Mouse (Mus musculus): ENCODE measurements around the gene Itga6. TPM values are rescaled to one million over a fixed set of nuclear protein-coding genes. Genes with fewer than 3 reads are reported as not detected.

Itga6 gene
- polyA plus RNA-seq, 1 experiment from 2014 or later: 32.1 TPM

DNA sequence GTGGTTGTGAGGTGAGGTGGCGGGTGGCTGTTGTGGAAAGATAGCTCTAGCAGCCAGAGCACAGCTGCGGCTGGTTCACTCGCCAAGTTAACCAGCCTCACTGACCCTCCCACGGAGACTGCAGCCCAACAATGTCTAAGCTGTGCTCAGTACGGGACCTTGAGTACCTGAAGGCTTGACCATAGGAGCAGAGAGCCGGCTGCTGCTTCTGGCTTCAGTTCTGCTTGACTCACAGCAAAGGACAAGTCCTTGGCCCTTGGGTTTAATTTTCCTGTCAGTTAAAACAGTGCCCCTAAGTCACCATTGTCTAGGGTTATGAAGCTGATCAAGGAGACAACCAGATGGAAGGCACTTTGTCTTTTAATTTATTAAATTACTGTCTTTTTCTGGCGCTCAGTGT is 89.0 kb downstream of the Itga6 start:
- TF ChIP-seq CTCF (IDR thresholded peaks at IDR 0.05; ENCODE audit: low read depth): no peak
- H3K27me3 ChIP-seq (replicated peaks; ENCODE audit: control insufficient read depth, insufficient read depth, low read length): no peaks in the 10 kb centered on the region

DNA sequence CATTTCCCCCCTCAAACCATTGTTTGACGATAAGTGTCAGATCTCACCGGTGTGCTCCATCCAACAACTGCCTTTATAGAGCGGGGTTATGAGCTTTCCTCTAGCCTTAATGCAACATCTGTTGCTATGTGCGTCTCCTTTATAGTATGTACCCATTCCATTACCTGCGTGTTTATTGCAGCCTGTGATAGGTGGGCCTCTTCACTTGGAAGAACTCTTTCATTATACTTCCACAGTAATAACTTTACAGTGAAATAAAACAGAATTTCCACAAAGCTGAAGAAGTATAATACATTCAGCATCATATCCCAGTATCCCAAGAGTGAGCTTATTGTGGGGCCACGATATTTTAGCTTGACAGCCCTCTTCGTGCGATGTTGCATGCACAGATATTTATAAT is 90.1 kb downstream of the Itga6 start:
- Histone ChIP-seq H3K9ac (ENCODE audit: low read depth, low read length) (no peak overlapping the region), H3K9me3 (ENCODE audit: control insufficient read depth) (no peaks in the 10 kb centered on the region), H3K36me3 (ENCODE audit: control insufficient read depth, insufficient read depth) (peaks cover 42% of the 10 kb centered on the region), H3K4me1 (replicated peaks; ENCODE audit: control insufficient read depth, insufficient read depth, low read length) (no peaks in the 10 kb centered on the region), H3K4me3 (ENCODE audit: low read depth, low read length) (no peak overlapping the region), H3K27ac (ENCODE audit: low read depth, low read length) (no peak overlapping the region), H3K4me2 (replicated peaks; ENCODE audit: low read depth) (no peak overlapping the region), H3K27me3 (replicated peaks; ENCODE audit: control insufficient read depth, insufficient read depth, low read length) (no peaks in the 10 kb centered on the region)
- no peak for ATAC-seq
- no peak for TF ChIP-seq CTCF (IDR thresholded peaks at IDR 0.05; ENCODE audit: low read depth)
- WGBS: 88% methylated on average over 8 of the region's 8 CpGs

More for the DNA sequence above, 89.0 kb downstream of the Itga6 start:
- no peak overlapping the region for H3K27ac ChIP-seq (ENCODE audit: low read depth, low read length)
- H3K36me3 ChIP-seq (ENCODE audit: control insufficient read depth, insufficient read depth): peaks cover 33% of the 10 kb centered on the region
- WGBS: 81% methylated on average over 7 of the region's 7 CpGs
- no peak for ATAC-seq
- no peak overlapping the region for H3K9ac ChIP-seq (ENCODE audit: low read depth, low read length)
- H3K4me3 ChIP-seq (ENCODE audit: low read depth, low read length): no peak overlapping the region
- H3K4me1 ChIP-seq (replicated peaks; ENCODE audit: control insufficient read depth, insufficient read depth, low read length): no peaks in the 10 kb centered on the region
- no peak overlapping the region for H3K4me2 ChIP-seq (replicated peaks; ENCODE audit: low read depth)
- no peaks in the 10 kb centered on the region for H3K9me3 ChIP-seq (ENCODE audit: control insufficient read depth)

DNA sequence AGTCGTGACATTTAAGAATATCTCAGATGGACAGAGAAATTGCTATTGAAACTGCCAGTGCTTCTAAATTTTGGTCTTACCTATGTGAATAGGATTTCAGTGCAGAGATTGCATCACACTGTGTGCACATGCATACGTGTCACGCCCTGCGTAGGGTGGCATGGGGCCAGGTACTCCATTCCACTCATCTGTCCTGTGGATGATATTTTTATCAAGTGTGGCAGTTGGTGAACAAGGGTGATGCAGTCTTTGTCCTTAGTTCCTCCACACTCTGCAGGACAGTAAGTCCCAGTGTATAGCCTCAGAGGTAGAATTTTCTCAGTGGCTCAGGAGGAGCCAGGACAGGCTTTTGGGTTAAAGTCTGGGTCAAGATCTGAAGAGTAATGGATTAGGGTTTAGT is 90.8 kb downstream of the Itga6 start:
- no peak overlapping the region for H3K4me2 ChIP-seq (replicated peaks; ENCODE audit: low read depth)
- peaks cover 42% of the 10 kb centered on the region for H3K36me3 ChIP-seq (ENCODE audit: control insufficient read depth, insufficient read depth)
- no peak for ATAC-seq
- H3K4me3 ChIP-seq (ENCODE audit: low read depth, low read length): no peak overlapping the region
- TF ChIP-seq CTCF (IDR thresholded peaks at IDR 0.05; ENCODE audit: low read depth): no peak
- 86% methylated on average over 4 of the region's 4 CpGs for WGBS
- no peak overlapping the region for H3K27ac ChIP-seq (ENCODE audit: low read depth, low read length)
- H3K9ac ChIP-seq (ENCODE audit: low read depth, low read length): no peak overlapping the region
- no peaks in the 10 kb centered on the region for H3K9me3 ChIP-seq (ENCODE audit: control insufficient read depth)
- no peaks in the 10 kb centered on the region for H3K4me1 ChIP-seq (replicated peaks; ENCODE audit: control insufficient read depth, insufficient read depth, low read length)
- H3K27me3 ChIP-seq (replicated peaks; ENCODE audit: control insufficient read depth, insufficient read depth, low read length): no peaks in the 10 kb centered on the region

DNA sequence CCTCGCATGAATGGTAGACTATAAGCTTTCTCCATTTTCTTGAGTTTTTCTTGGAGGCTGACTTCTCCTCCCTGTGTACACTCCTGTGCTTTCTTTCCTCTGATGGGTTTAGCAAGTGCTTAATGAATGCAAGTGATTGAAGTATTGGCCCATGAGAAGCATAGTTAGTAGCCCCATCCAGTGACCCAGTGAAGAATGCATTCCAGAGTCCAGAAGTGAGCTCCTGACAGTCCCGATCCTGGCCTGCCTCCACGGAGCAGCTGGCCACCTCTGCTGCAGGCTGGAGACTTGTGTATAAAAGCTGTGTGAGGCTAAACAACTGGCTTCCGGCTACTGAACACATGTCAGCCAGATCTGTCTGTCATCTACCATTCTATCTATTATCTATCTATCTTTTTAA is 91.8 kb downstream of the Itga6 start:
- no peak overlapping the region for H3K27ac ChIP-seq (ENCODE audit: low read depth, low read length)
- TF ChIP-seq CTCF (IDR thresholded peaks at IDR 0.05; ENCODE audit: low read depth): no peak
- H3K9ac ChIP-seq (ENCODE audit: low read depth, low read length): no peak overlapping the region
- H3K4me3 ChIP-seq (ENCODE audit: low read depth, low read length): no peak overlapping the region
- no peaks in the 10 kb centered on the region for H3K27me3 ChIP-seq (replicated peaks; ENCODE audit: control insufficient read depth, insufficient read depth, low read length)
- no peaks in the 10 kb centered on the region for H3K4me1 ChIP-seq (replicated peaks; ENCODE audit: control insufficient read depth, insufficient read depth, low read length)
- 66% methylated on average over 4 of the region's 4 CpGs for WGBS
- no peak overlapping the region for H3K4me2 ChIP-seq (replicated peaks; ENCODE audit: low read depth)
- ATAC-seq: no peak
- no peaks in the 10 kb centered on the region for H3K9me3 ChIP-seq (ENCODE audit: control insufficient read depth)
- peaks cover 49% of the 10 kb centered on the region for H3K36me3 ChIP-seq (ENCODE audit: control insufficient read depth, insufficient read depth)

DNA sequence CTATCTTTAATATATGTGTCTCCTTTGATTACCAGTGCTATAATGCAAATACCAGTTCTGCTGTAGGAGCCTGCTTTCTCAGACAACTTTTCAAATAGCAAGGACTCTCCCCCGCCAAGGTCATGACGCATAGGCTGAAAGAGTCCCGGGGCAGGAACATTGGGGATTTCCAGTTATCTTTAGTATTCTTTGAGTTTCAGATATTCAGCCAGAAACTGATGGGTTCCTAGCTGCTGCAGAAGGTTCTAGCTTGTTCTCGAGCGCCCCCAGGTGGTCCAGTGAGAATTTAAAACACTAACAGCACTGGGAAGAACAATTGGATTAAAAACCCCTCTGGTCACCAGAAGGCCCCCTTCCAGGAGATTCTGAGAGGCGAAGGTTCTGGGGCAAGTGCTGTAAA is 92.4 kb downstream of the Itga6 start:
- Histone ChIP-seq H3K36me3 (ENCODE audit: control insufficient read depth, insufficient read depth) (peaks cover 54% of the 10 kb centered on the region), H3K9ac (ENCODE audit: low read depth, low read length) (no peak overlapping the region), H3K27me3 (replicated peaks; ENCODE audit: control insufficient read depth, insufficient read depth, low read length) (no peaks in the 10 kb centered on the region), H3K4me2 (replicated peaks; ENCODE audit: low read depth) (no peak overlapping the region), H3K27ac (ENCODE audit: low read depth, low read length) (no peak overlapping the region), H3K9me3 (ENCODE audit: control insufficient read depth) (no peaks in the 10 kb centered on the region), H3K4me1 (replicated peaks; ENCODE audit: control insufficient read depth, insufficient read depth, low read length) (no peaks in the 10 kb centered on the region), H3K4me3 (ENCODE audit: low read depth, low read length) (no peak overlapping the region)
- TF ChIP-seq CTCF (IDR thresholded peaks at IDR 0.05; ENCODE audit: low read depth): peak; percentile 77
- 30% methylated on average over 6 of the region's 6 CpGs for WGBS
- ATAC-seq: no peak

DNA sequence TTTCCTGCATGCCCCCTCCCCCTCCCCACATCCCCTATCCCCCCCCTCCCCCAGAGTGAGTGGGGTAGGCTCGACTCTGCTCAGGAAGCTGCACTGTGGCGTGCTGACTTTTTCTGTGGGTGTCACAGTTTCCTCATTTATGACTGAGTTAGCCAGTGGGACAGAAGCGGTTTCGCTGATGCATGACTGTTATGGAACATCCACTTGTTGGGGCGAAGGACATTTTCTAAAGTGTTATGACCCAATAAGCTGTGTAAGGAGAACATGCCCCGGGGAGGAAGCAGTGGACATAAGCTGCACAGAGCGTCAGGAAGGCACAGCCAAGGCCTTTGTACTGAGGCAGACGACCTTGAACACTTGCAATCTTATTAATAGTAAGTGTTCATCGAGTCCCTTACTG is 97.9 kb downstream of the Itga6 start:
- Histone ChIP-seq H3K36me3 (ENCODE audit: control insufficient read depth, insufficient read depth) (peaks cover 62% of the 10 kb centered on the region), H3K4me3 (ENCODE audit: low read depth, low read length) (no peak overlapping the region), H3K9me3 (ENCODE audit: control insufficient read depth) (no peaks in the 10 kb centered on the region), H3K4me2 (replicated peaks; ENCODE audit: low read depth) (no peak overlapping the region), H3K9ac (ENCODE audit: low read depth, low read length) (no peak overlapping the region), H3K27ac (ENCODE audit: low read depth, low read length) (no peak overlapping the region), H3K4me1 (replicated peaks; ENCODE audit: control insufficient read depth, insufficient read depth, low read length) (no peaks in the 10 kb centered on the region), H3K27me3 (replicated peaks; ENCODE audit: control insufficient read depth, insufficient read depth, low read length) (no peaks in the 10 kb centered on the region)
- ATAC-seq: no peak
- WGBS: 71% methylated on average over 9 of the region's 9 CpGs
- TF ChIP-seq CTCF (IDR thresholded peaks at IDR 0.05; ENCODE audit: low read depth): no peak

DNA sequence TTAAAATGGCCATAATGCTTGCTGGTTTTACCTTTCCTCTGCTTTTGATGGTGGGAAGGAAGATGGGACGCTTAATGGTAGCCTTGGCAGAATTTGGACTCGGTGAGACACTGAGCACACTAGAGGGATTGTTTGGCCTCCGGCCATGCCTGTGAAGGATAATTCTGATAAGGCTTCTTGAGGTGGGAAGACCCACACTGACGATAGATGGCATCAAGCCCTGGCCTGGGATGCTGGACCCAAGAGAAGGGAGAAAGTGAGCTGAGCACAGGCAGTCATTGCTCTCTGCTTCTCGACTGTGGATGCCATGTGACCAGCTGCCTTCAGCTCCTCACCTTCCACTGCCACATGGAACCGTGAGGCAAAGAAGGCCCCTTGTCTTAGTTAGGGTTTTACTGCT is 99.5 kb downstream of the Itga6 start:
- H3K36me3 ChIP-seq (ENCODE audit: control insufficient read depth, insufficient read depth): peaks cover 65% of the 10 kb centered on the region
- no peak overlapping the region for H3K27ac ChIP-seq (ENCODE audit: low read depth, low read length)
- WGBS: 86% methylated on average over 6 of the region's 6 CpGs

More for the DNA sequence above, 99.5 kb downstream of the Itga6 start:
- no peak for ATAC-seq
- no peak overlapping the region for H3K4me3 ChIP-seq (ENCODE audit: low read depth, low read length)
- H3K27me3 ChIP-seq (replicated peaks; ENCODE audit: control insufficient read depth, insufficient read depth, low read length): no peaks in the 10 kb centered on the region
- TF ChIP-seq CTCF (IDR thresholded peaks at IDR 0.05; ENCODE audit: low read depth): no peak
- no peak overlapping the region for H3K4me2 ChIP-seq (replicated peaks; ENCODE audit: low read depth)
- H3K9me3 ChIP-seq (ENCODE audit: control insufficient read depth): no peaks in the 10 kb centered on the region
- H3K9ac ChIP-seq (ENCODE audit: low read depth, low read length): no peak overlapping the region
- no peaks in the 10 kb centered on the region for H3K4me1 ChIP-seq (replicated peaks; ENCODE audit: control insufficient read depth, insufficient read depth, low read length)

Measured in intestine, postnatal 0 days (tissue).